Mouse (Mus musculus) lung, postnatal 0 days (tissue): ENCODE measurements around the gene Plekha5. TPM values are rescaled to one million over a fixed set of nuclear protein-coding genes. Genes with fewer than 3 reads are reported as not detected.

Experiments
- ATAC-seq: fragments of 200-750 bp; cut with Nextera tagmentation; 2 replicates; pipeline ENCODE4 v1.8.0; 2017; ENCODE audit warnings: moderate library complexity
- DNase-seq: peaks from one replicate; pipeline ENCODE4 v3.0.0-alpha.2; 2016; ENCODE audit warnings: low spot score
- H3K27ac ChIP-seq: fragments of 300-500 bp; sonication (generic); 2 replicates; pipeline ENCODE4 v1.5.1; 2014; ENCODE audit warnings: antibody characterized with exemption, mild to moderate bottlenecking, low read length, mixed read lengths
- H3K27me3 ChIP-seq: fragments of 300-500 bp; sonication (generic); replicated peaks from 2 replicates; pipeline ENCODE4 v1.6.1; 2014; ENCODE audit warnings: low read length, mixed read lengths; ENCODE audit not compliant: insufficient read depth
- H3K36me3 ChIP-seq: fragments of 300-500 bp; sonication (generic); 2 replicates; pipeline ENCODE4 v1.6.1; 2014; ENCODE audit warnings: low read length, mixed read lengths; ENCODE audit not compliant: insufficient read depth
- H3K4me1 ChIP-seq: fragments of 300-500 bp; sonication (generic); 2 replicates; pipeline ENCODE4 v1.6.1; 2014; ENCODE audit warnings: antibody characterized with exemption, low read depth, low read length, mixed read lengths; ENCODE audit not compliant: insufficient read depth
- H3K4me2 ChIP-seq: fragments of 300-500 bp; sonication (generic); replicated peaks from 2 replicates; pipeline ENCODE4 v1.6.1; 2014; ENCODE audit warnings: low read depth, mild to moderate bottlenecking, low read length, moderate library complexity, mixed read lengths
- H3K4me3 ChIP-seq: fragments of 300-500 bp; sonication (generic); 2 replicates; pipeline ENCODE4 v1.5.1; 2014; ENCODE audit warnings: low read depth, low read length
- H3K9ac ChIP-seq: fragments of 300-500 bp; sonication (generic); replicated peaks from 2 replicates; pipeline ENCODE4 v1.6.1; 2014; ENCODE audit warnings: low read depth, mild to moderate bottlenecking
- H3K9me3 ChIP-seq: fragments of 300-500 bp; sonication (generic); 2 replicates; pipeline ENCODE4 v1.6.1; 2016; ENCODE audit warnings: low read length, mixed read lengths
- CTCF ChIP-seq: IDR thresholded peaks from 2 replicates; pipeline ENCODE4 v1.5.1; 2016; ENCODE audit warnings: antibody characterized with exemption, mild to moderate bottlenecking
- EP300 ChIP-seq: IDR thresholded peaks from 2 replicates; pipeline ENCODE4 v1.6.1; 2016; ENCODE audit warnings: antibody characterized with exemption, mild to moderate bottlenecking, control low read depth
- WGBS: fragments of 180-500 bp; shearing (Covaris S2); extraction: QIAGEN DNeasy Blood & Tissue Kit; methylation state at CpG from one replicate; pipeline ENCODE4 v1.1.7; 2014; 5-methylcytosine and 5-hydroxymethylcytosine counted together
- polyA plus RNA-seq: library from polyadenylated mRNA; unstranded; fragments of >200 nt; fragmentation: Nextera tagmentation; extraction: Ambion mirVana; gene quantifications from 2 replicates; pipeline ENCODE4 v1.2.1, GENCODE M21; 2015

Plekha5 gene
- polyA plus RNA-seq, 1 experiment from 2014 or later = 22.1 TPM

GRCm38 (mm10) chr6:140605732-140606131 lies 181.9 kb downstream of the Plekha5 start:
- ATAC-seq (no peak), DNase-seq (no peak)
- H3K4me3 ChIP-seq = no peak overlapping the region
- TF ChIP-seq CTCF = no peak
- no peak for TF ChIP-seq EP300
- no peak overlapping the region for H3K9ac ChIP-seq
- H3K36me3 ChIP-seq = no peaks in the 10 kb centered on the region
- H3K9me3 ChIP-seq = no peaks in the 10 kb centered on the region
- H3K4me1 ChIP-seq = no peaks in the 10 kb centered on the region
- H3K4me2 ChIP-seq = no peak overlapping the region
- no peak overlapping the region for H3K27ac ChIP-seq
- no peaks in the 10 kb centered on the region for H3K27me3 ChIP-seq
- 75% methylated on average over 3 of the region's 3 CpGs for WGBS

GRCm38 (mm10) chr6:140606534-140606933 lies 182.7 kb downstream of the Plekha5 start:
- TF ChIP-seq EP300 (no peak), CTCF (no peak)
- 64% methylated on average over 10 of the region's 10 CpGs for WGBS
- Histone ChIP-seq H3K4me1 (no peaks in the 10 kb centered on the region), H3K4me3 (no peak overlapping the region), H3K4me2 (no peak overlapping the region), H3K27ac (no peak overlapping the region), H3K36me3 (no peaks in the 10 kb centered on the region), H3K27me3 (no peaks in the 10 kb centered on the region), H3K9ac (no peak overlapping the region), H3K9me3 (no peaks in the 10 kb centered on the region)
- no peak for ATAC-seq
- no peak for DNase-seq

GRCm38 (mm10) chr6:140608666-140609065 lies 184.8 kb downstream of the Plekha5 start:
- Histone ChIP-seq H3K36me3 (no peaks in the 10 kb centered on the region), H3K27ac (no peak overlapping the region), H3K4me1 (no peaks in the 10 kb centered on the region), H3K27me3 (no peaks in the 10 kb centered on the region), H3K4me2 (no peak overlapping the region), H3K4me3 (no peak overlapping the region), H3K9me3 (no peaks in the 10 kb centered on the region), H3K9ac (no peak overlapping the region)
- DNase-seq = no peak
- 92% methylated on average over 6 of the region's 6 CpGs for WGBS
- ATAC-seq = no peak
- no peak for TF ChIP-seq CTCF
- TF ChIP-seq EP300 = no peak

GRCm38 (mm10) chr6:140609533-140609932 lies 185.7 kb downstream of the Plekha5 start:
- Histone ChIP-seq H3K4me3 (no peak overlapping the region), H3K4me2 (no peak overlapping the region), H3K27me3 (no peaks in the 10 kb centered on the region), H3K4me1 (no peaks in the 10 kb centered on the region), H3K9me3 (no peaks in the 10 kb centered on the region), H3K9ac (no peak overlapping the region), H3K36me3 (no peaks in the 10 kb centered on the region), H3K27ac (no peak overlapping the region)
- ATAC-seq (no peak), DNase-seq (no peak)
- WGBS = 84% methylated on average over 4 of the region's 4 CpGs
- TF ChIP-seq EP300 (no peak), CTCF (no peak)

GRCm38 (mm10) chr6:140610117-140610516 lies 186.3 kb downstream of the Plekha5 start:
- Histone ChIP-seq H3K4me3 (no peak overlapping the region), H3K27me3 (no peaks in the 10 kb centered on the region), H3K4me2 (no peak overlapping the region), H3K9me3 (no peaks in the 10 kb centered on the region), H3K27ac (no peak overlapping the region), H3K9ac (no peak overlapping the region), H3K36me3 (no peaks in the 10 kb centered on the region), H3K4me1 (no peaks in the 10 kb centered on the region)
- ATAC-seq (no peak), DNase-seq (no peak)
- TF ChIP-seq EP300 (no peak), CTCF (no peak)
- WGBS = 88% methylated on average over 5 of the region's 5 CpGs

- Histone ChIP-seq H3K4me2 (no peak overlapping the region), H3K4me1 (no peaks in the 10 kb centered on the region), H3K4me3 (no peak overlapping the region), H3K36me3 (no peaks in the 10 kb centered on the region), H3K27ac (no peak overlapping the region), H3K27me3 (no peaks in the 10 kb centered on the region), H3K9ac (no peak overlapping the region), H3K9me3 (no peaks in the 10 kb centered on the region)
- no peak for ATAC-seq
- WGBS = 77% methylated on average over 4 of the region's 4 CpGs
- TF ChIP-seq CTCF = no peak
- TF ChIP-seq EP300 = no peak
- DNase-seq = no peak
Observed at GRCm38 (mm10) chr6:140611282-140611681, 187.4 kb downstream of the Plekha5 start.

GRCm38 (mm10) chr6:140611893-140612473 lies 188.1 kb downstream of the Plekha5 start:
- H3K9ac ChIP-seq = no peak overlapping the region
- no peak for ATAC-seq
- H3K36me3 ChIP-seq = no peaks in the 10 kb centered on the region
- H3K27ac ChIP-seq = no peak overlapping the region
- WGBS = 62% methylated on average over 13 of the region's 13 CpGs
- H3K4me3 ChIP-seq = no peak overlapping the region
- H3K27me3 ChIP-seq = no peaks in the 10 kb centered on the region
- H3K4me1 ChIP-seq = no peaks in the 10 kb centered on the region
- H3K9me3 ChIP-seq = no peaks in the 10 kb centered on the region
- no peak for TF ChIP-seq EP300
- no peak for DNase-seq
- no peak overlapping the region for H3K4me2 ChIP-seq
